Mouse (Mus musculus): ENCODE measurements around the gene Usf2. TPM values are rescaled to one million over a fixed set of nuclear protein-coding genes. Genes with fewer than 3 reads are reported as not detected.
A peak's percentile ranks its signal among the peaks of the same experiment; 100 is the strongest.

Usf2 gene
- polyA plus RNA-seq, 1 experiment from 2014 or later = 31.9 TPM

DNA sequence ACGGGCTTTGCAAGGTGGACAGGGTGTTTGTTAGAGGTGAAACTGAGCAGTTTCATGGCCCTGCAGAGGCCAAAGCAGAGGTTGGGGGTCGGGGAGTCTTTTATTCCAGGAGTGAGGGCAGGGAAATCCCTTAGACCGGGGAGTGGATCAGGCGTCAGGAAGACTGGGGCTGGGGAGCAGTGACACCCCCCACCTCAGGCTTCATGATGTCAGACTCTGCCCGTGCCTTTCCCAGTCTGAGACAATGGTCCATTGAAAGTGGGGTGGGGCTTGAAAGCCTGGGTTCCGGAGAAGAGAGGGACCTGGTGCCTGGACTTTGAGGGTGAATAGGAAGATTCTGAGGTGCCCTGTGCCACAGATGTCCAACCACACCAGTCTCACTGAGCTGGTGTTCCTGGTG is 39.9 kb downstream of the Usf2 start:
- H3K27me3 ChIP-seq = peaks cover 2% of the 10 kb centered on the region; the same call in 1 of the 2 replicates
- 35% methylated on average over 6 of the region's 6 CpGs for WGBS
- no peaks in the 10 kb centered on the region for H3K36me3 ChIP-seq
- H3K9me3 ChIP-seq = no peaks in the 10 kb centered on the region
- no peak overlapping the region for H3K4me2 ChIP-seq
- no peak overlapping the region for H3K9ac ChIP-seq (replicated peaks)
- peaks cover 8% of the 10 kb centered on the region for H3K4me1 ChIP-seq (replicated peaks)
- H3K27ac ChIP-seq = no peak overlapping the region
- no peak for ATAC-seq (ENCODE audit: insufficient number of reproducible peaks, insufficient read depth, low FRiP score, low TSS enrichment, low read depth)
- no peak overlapping the region for H3K4me3 ChIP-seq (replicated peaks)

DNA sequence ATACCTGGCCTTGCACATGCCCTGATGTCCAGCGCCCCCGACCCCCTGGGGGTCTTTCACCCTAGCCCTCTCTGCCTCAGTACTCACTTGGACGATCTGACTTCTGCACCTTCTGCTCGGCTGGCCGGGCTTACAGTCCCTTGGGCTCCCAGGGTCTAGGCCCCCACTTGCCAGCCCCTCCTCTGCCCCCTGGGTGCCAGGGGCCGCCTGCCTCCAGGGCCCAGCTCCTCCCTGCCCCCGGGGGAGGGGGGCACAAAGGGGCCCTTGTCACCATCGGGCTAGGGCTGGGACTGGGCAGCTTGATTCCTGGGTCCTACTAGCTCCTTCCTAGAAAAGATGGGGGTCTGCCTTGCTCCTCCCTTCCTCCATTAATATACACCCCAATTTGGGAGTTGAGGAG is 41.9 kb downstream of the Usf2 start, which contains the start of gene Mag:
TSS of gene Mag (minus strand) at position 142 of the 400 bp plus-strand sequence.
- ATAC-seq (ENCODE audit: insufficient number of reproducible peaks, insufficient read depth, low FRiP score, low TSS enrichment, low read depth) = peak; percentile 18; the same call in 1 of the 2 replicates
- Histone ChIP-seq H3K4me3 (replicated peaks) (no peak within 1 kb of the TSS), H3K9me3 (no peaks in the 10 kb centered on the region), H3K4me2 (no peak within 1 kb of the TSS), H3K9ac (replicated peaks) (no peak within 1 kb of the TSS), H3K36me3 (no peaks in the 10 kb centered on the region), H3K27ac (no peak within 1 kb of the TSS), H3K27me3 (peaks cover 2% of the 10 kb centered on the region; the same call in 1 of the 2 replicates), H3K4me1 (replicated peaks) (peaks cover 8% of the 10 kb centered on the region)
- 75% methylated on average over 8 of the region's 8 CpGs for WGBS

DNA sequence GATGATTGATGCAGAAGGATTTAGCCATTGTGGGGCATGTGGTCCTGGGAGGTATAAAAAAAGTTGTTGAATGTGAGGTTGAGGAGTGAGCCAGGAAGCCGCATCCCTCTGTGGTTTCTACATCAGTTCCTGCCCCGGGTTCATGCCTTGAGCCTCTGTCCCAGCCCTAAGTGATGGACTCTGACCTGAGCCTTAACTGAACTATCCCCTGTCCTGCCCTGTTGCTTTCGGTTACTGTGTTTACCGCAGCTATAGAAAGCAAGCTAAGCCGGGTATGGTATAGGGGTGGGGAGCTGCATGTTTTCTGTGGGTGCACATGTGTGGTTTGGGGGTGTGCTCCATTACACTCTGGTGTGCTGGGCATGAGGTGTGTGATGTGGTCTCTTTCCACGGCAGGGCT is 46.8 kb downstream of the Usf2 start:
- Histone ChIP-seq H3K4me1 (replicated peaks) (peaks cover 16% of the 10 kb centered on the region), H3K9me3 (no peaks in the 10 kb centered on the region), H3K9ac (replicated peaks) (no peak overlapping the region), H3K4me2 (no peak overlapping the region), H3K27me3 (peaks cover 9% of the 10 kb centered on the region), H3K27ac (no peak overlapping the region), H3K4me3 (replicated peaks) (no peak overlapping the region), H3K36me3 (no peaks in the 10 kb centered on the region)
- ATAC-seq (ENCODE audit: insufficient number of reproducible peaks, insufficient read depth, low FRiP score, low TSS enrichment, low read depth) = no peak
- 79% methylated on average over 6 of the region's 6 CpGs for WGBS

DNA sequence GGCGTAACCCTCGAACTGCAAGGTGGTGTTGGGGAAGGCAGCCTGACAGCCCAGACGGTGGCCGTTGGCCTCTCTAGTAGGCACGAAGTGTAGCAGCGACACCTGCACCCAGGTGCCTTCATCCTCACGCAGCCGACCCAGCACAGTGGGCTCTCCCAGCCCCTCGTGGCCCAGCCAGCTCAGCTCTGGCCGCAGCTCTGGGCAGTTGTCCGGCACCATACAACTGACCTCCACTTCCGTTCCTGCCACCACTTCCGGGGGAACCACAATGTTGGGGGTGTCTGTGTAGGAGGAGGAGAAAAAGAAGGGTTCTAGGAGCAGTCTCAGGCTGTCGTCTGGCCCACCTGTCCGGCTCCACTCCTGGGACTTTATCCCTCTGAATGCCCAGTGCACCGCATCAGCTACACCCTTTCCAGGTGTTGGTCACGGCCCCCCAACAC is 47.6 kb downstream of the Usf2 start:
- Histone ChIP-seq H3K4me1 (replicated peaks) (peaks cover 16% of the 10 kb centered on the region), H3K4me3 (replicated peaks) (peak overlapping the region; percentile 34), H3K9ac (replicated peaks) (no peak overlapping the region), H3K9me3 (no peaks in the 10 kb centered on the region), H3K36me3 (no peaks in the 10 kb centered on the region), H3K4me2 (peak overlapping the region; percentile 65), H3K27me3 (peaks cover 8% of the 10 kb centered on the region), H3K27ac (no peak overlapping the region)
- 23% methylated on average over 16 of the region's 17 CpGs for WGBS
- ATAC-seq (ENCODE audit: insufficient number of reproducible peaks, insufficient read depth, low FRiP score, low TSS enrichment, low read depth) = peak; percentile 33; the same call in 1 of the 2 replicates

DNA sequence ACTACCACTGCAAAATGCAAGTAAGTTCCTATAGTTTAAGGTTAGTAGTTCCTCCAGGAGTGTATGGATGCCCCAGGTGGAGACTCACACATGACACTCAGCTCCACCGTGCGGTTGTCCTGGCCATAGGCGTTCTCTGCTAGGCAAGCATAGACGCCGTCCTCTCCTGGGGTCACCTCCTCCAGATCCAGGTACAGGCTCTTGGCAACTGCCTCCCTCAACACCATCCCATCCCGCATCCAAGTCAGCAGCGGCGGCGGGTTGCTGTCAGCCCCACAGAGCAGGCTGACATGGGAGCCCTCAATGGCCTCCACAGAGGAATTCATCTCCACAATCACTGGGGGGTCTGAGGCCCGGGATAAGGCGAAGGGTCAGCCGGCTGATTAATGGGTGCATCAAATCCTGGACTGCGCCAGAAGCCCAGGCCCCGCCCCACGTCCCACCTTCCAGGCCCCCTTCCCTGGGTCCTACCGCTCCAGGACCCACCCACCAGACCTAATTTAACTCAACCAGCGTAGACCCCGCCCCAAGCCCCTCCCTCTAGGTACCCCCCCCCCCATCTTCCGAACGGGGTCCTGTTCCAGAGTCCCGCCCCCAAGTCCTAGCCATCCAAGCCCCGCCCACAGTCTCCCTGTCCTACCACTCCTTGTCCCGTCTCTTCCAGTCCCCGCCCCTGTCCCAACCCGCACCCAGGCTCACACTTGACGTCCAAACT is 48.2 kb downstream of the Usf2 start:
- peaks cover 8% of the 10 kb centered on the region for H3K27me3 ChIP-seq
- no peaks in the 10 kb centered on the region for H3K9me3 ChIP-seq
- H3K9ac ChIP-seq (replicated peaks) = no peak overlapping the region
- H3K36me3 ChIP-seq = no peaks in the 10 kb centered on the region
- under 1% methylated on average over 26 of the region's 26 CpGs for WGBS
- H3K4me3 ChIP-seq (replicated peaks) = peak overlapping the region; percentile 34
- H3K4me2 ChIP-seq = peak overlapping the region; percentile 65
- ATAC-seq (ENCODE audit: insufficient number of reproducible peaks, insufficient read depth, low FRiP score, low TSS enrichment, low read depth) = peak; percentile 73
- H3K4me1 ChIP-seq (replicated peaks) = peaks cover 15% of the 10 kb centered on the region
- no peak overlapping the region for H3K27ac ChIP-seq

DNA sequence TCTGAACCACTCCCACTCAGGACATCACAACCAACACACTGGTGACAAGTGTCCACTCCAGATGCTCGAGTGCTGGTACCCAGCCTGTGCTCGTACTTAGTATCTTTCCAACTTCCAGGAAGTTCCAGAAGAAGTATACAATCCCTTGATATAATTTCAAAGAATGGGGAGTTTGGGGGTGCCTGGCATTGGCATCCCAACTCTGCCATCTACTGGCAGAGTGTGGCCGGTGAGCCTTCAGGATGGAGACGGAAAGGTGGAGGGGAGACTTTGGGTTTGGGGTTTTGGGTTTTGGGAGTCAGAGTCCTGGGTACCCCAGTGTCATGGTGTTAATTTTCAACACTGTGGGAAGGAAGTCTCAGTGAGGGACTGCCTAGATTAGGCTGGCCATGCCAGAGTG is 52.6 kb downstream of the Usf2 start:
- H3K4me1 ChIP-seq (replicated peaks) = peaks cover 16% of the 10 kb centered on the region
- WGBS = 57% methylated on average over 4 of the region's 4 CpGs
- no peak overlapping the region for H3K9ac ChIP-seq (replicated peaks)
- H3K9me3 ChIP-seq = no peaks in the 10 kb centered on the region
- ATAC-seq (ENCODE audit: insufficient number of reproducible peaks, insufficient read depth, low FRiP score, low TSS enrichment, low read depth) = no peak
- no peak overlapping the region for H3K27ac ChIP-seq
- H3K36me3 ChIP-seq = no peaks in the 10 kb centered on the region
- no peak overlapping the region for H3K4me2 ChIP-seq
- no peak overlapping the region for H3K4me3 ChIP-seq (replicated peaks)
- H3K27me3 ChIP-seq = peaks cover 11% of the 10 kb centered on the region

Other genes with a start within 250 kb of the Usf2 start
- gene Atp4a, start 244.6 kb downstream of the Usf2 start, polyA plus RNA-seq (2016; fragmentation: Nextera tagmentation; extraction: Ambion mirVana) = 0.50 and 0.60 TPM in 2 replicates
- gene Tmem147, start 227.3 kb downstream of the Usf2 start, polyA plus RNA-seq (2016; fragmentation: Nextera tagmentation; extraction: Ambion mirVana) = 158 and 162 TPM in 2 replicates
- gene Gapdhs, start 213.1 kb downstream of the Usf2 start, polyA plus RNA-seq (2016; fragmentation: Nextera tagmentation; extraction: Ambion mirVana) = 0.51 and 0.71 TPM in 2 replicates
- 1.7 and 2.3 TPM in 2 replicates for gene Sbsn, start 205.3 kb downstream of the Usf2 start, polyA plus RNA-seq (2016; fragmentation: Nextera tagmentation; extraction: Ambion mirVana)
- gene Dmkn, start 193.0 kb downstream of the Usf2 start, polyA plus RNA-seq (2016; fragmentation: Nextera tagmentation; extraction: Ambion mirVana) = not detected in 2 replicates
- not detected in 2 replicates for gene Krtdap, start 168.9 kb downstream of the Usf2 start, polyA plus RNA-seq (2016; fragmentation: Nextera tagmentation; extraction: Ambion mirVana)
- not detected in 2 replicates for gene Ffar2, start 133.0 kb downstream of the Usf2 start, polyA plus RNA-seq (2016; fragmentation: Nextera tagmentation; extraction: Ambion mirVana)
- gene Ffar3, start 100.6 kb downstream of the Usf2 start, polyA plus RNA-seq (2016; fragmentation: Nextera tagmentation; extraction: Ambion mirVana) = not detected in 2 replicates
- gene Ffar1, start 95.2 kb downstream of the Usf2 start, polyA plus RNA-seq (2016; fragmentation: Nextera tagmentation; extraction: Ambion mirVana) = not detected in 2 replicates
- gene Cd22, start 76.5 kb downstream of the Usf2 start, polyA plus RNA-seq (2016; fragmentation: Nextera tagmentation; extraction: Ambion mirVana) = 0.05 and 0.26 TPM in 2 replicates
- 0.29 TPM in 1 of 2 replicates, not detected in the other for gene Mag, start 41.9 kb downstream of the Usf2 start, polyA plus RNA-seq (2016; fragmentation: Nextera tagmentation; extraction: Ambion mirVana)
- not detected in 2 replicates for gene Hamp2, start 32.1 kb downstream of the Usf2 start, polyA plus RNA-seq (2016; fragmentation: Nextera tagmentation; extraction: Ambion mirVana)
- gene Hamp, start 12.8 kb downstream of the Usf2 start, polyA plus RNA-seq (2016; fragmentation: Nextera tagmentation; extraction: Ambion mirVana) = not detected in 2 replicates
- 32.6 and 33.2 TPM in 2 replicates for gene Lsr, start 16.7 kb upstream of the Usf2 start, polyA plus RNA-seq (2016; fragmentation: Nextera tagmentation; extraction: Ambion mirVana)
- gene Fam187b, start 17.0 kb upstream of the Usf2 start, polyA plus RNA-seq (2016; fragmentation: Nextera tagmentation; extraction: Ambion mirVana) = 1.00 and 1.1 TPM in 2 replicates
- 9.9 and 10.3 TPM in 2 replicates for gene Fxyd5, start 85.7 kb upstream of the Usf2 start, polyA plus RNA-seq (2016; fragmentation: Nextera tagmentation; extraction: Ambion mirVana)
- 9.7 and 10.6 TPM in 2 replicates for gene Fxyd7, start 94.7 kb upstream of the Usf2 start, polyA plus RNA-seq (2016; fragmentation: Nextera tagmentation; extraction: Ambion mirVana)
- gene Fxyd1, start 100.4 kb upstream of the Usf2 start, polyA plus RNA-seq (2016; fragmentation: Nextera tagmentation; extraction: Ambion mirVana) = 23.6 and 28.2 TPM in 2 replicates
- gene Lgi4, start 102.5 kb upstream of the Usf2 start, polyA plus RNA-seq (2016; fragmentation: Nextera tagmentation; extraction: Ambion mirVana) = 0.61 and 0.87 TPM in 2 replicates
- 18.3 and 19.2 TPM in 2 replicates for gene Fxyd3, start 119.9 kb upstream of the Usf2 start, polyA plus RNA-seq (2016; fragmentation: Nextera tagmentation; extraction: Ambion mirVana)
- gene Hpn, start 158.5 kb upstream of the Usf2 start, polyA plus RNA-seq (2016; fragmentation: Nextera tagmentation; extraction: Ambion mirVana) = 2.4 and 3.6 TPM in 2 replicates
- gene Scn1b, start 170.2 kb upstream of the Usf2 start, polyA plus RNA-seq (2016; fragmentation: Nextera tagmentation; extraction: Ambion mirVana) = 1.4 and 2.0 TPM in 2 replicates
- 95.1 and 104 TPM in 2 replicates for gene Gramd1a, start 199.1 kb upstream of the Usf2 start, polyA plus RNA-seq (2016; fragmentation: Nextera tagmentation; extraction: Ambion mirVana)

Measured in limb, embryonic 12.5 days (tissue).